Mouse (Mus musculus): Measurements from ENCODE around the gene Jrkl. TPM values are rescaled to one million over a fixed set of nuclear protein-coding genes. Genes with fewer than 3 reads are reported as not detected.
A peak's percentile ranks its signal among the peaks of the same experiment; 100 is the strongest.

The Jrkl gene
- polyA plus RNA-seq, 1 experiment from 2014 or later: 11.7 TPM

- Histone ChIP-seq H3K9ac (no peak overlapping the region), H3K27ac (no peak overlapping the region), H3K4me1 (no peaks in the 10 kb centered on the region), H3K9me3 (replicated peaks) (no peaks in the 10 kb centered on the region), H3K4me2 (no peak overlapping the region), H3K27me3 (no peaks in the 10 kb centered on the region), H3K36me3 (ENCODE audit: poor library complexity, severe bottlenecking) (no peaks in the 10 kb centered on the region), H3K4me3 (no peak overlapping the region)
- WGBS: 86% methylated on average over 1 of the region's 1 CpGs
- ATAC-seq: no peak
Measured at GRCm38 (mm10) chr9:13225872-13226271, 19.8 kb downstream of the Jrkl start.

GRCm38 (mm10) chr9:13206369-13206768 lies 39.3 kb downstream of the Jrkl start:
- WGBS: 32% methylated on average over 2 of the region's 2 CpGs
- no peak overlapping the region for H3K4me2 ChIP-seq

GRCm38 (mm10) chr9:13203681-13204080 lies 41.9 kb downstream of the Jrkl start:
- no peak overlapping the region for H3K9ac ChIP-seq
- no peak for ATAC-seq
- no peaks in the 10 kb centered on the region for H3K9me3 ChIP-seq (replicated peaks)
- H3K4me3 ChIP-seq: no peak overlapping the region
- no peaks in the 10 kb centered on the region for H3K4me1 ChIP-seq
- no peak overlapping the region for H3K4me2 ChIP-seq
- H3K27ac ChIP-seq: no peak overlapping the region
- no peaks in the 10 kb centered on the region for H3K27me3 ChIP-seq
- no peaks in the 10 kb centered on the region for H3K36me3 ChIP-seq (ENCODE audit: poor library complexity, severe bottlenecking)
- WGBS: 91% methylated on average over 5 of the region's 5 CpGs

More at GRCm38 (mm10) chr9:13206369-13206768, 39.3 kb downstream of the Jrkl start:
- Histone ChIP-seq H3K4me1 (no peaks in the 10 kb centered on the region), H3K36me3 (ENCODE audit: poor library complexity, severe bottlenecking) (no peaks in the 10 kb centered on the region), H3K9me3 (replicated peaks) (no peaks in the 10 kb centered on the region), H3K27ac (no peak overlapping the region), H3K27me3 (no peaks in the 10 kb centered on the region), H3K9ac (no peak overlapping the region), H3K4me3 (no peak overlapping the region)
- ATAC-seq: no peak

- H3K9ac ChIP-seq: no peak overlapping the region
- no peak overlapping the region for H3K4me3 ChIP-seq
- no peaks in the 10 kb centered on the region for H3K27me3 ChIP-seq
- H3K9me3 ChIP-seq (replicated peaks): no peaks in the 10 kb centered on the region
- ATAC-seq: no peak
- H3K27ac ChIP-seq: no peak overlapping the region
- WGBS: 88% methylated on average over 1 of the region's 1 CpGs
- no peak overlapping the region for H3K4me2 ChIP-seq
- no peaks in the 10 kb centered on the region for H3K4me1 ChIP-seq
- no peaks in the 10 kb centered on the region for H3K36me3 ChIP-seq (ENCODE audit: poor library complexity, severe bottlenecking)
Measured at GRCm38 (mm10) chr9:13203109-13203508, 42.5 kb downstream of the Jrkl start.

GRCm38 (mm10) chr9:13200079-13200478 lies 45.5 kb downstream of the Jrkl start:
- H3K27me3 ChIP-seq: no peaks in the 10 kb centered on the region
- H3K4me3 ChIP-seq: no peak overlapping the region
- H3K4me2 ChIP-seq: no peak overlapping the region
- H3K4me1 ChIP-seq: no peaks in the 10 kb centered on the region
- no peak for ATAC-seq
- 84% methylated on average over 3 of the region's 3 CpGs for WGBS
- no peaks in the 10 kb centered on the region for H3K36me3 ChIP-seq (ENCODE audit: poor library complexity, severe bottlenecking)
- no peak overlapping the region for H3K9ac ChIP-seq
- H3K9me3 ChIP-seq (replicated peaks): no peaks in the 10 kb centered on the region
- H3K27ac ChIP-seq: no peak overlapping the region

GRCm38 (mm10) chr9:13195762-13196161 lies 49.9 kb downstream of the Jrkl start:
- Histone ChIP-seq H3K4me1 (no peaks in the 10 kb centered on the region), H3K4me3 (no peak overlapping the region), H3K9me3 (replicated peaks) (no peaks in the 10 kb centered on the region), H3K27ac (no peak overlapping the region), H3K4me2 (peak overlapping the region; percentile 13; the same call in 1 of the 2 replicates), H3K9ac (no peak overlapping the region), H3K27me3 (no peaks in the 10 kb centered on the region), H3K36me3 (ENCODE audit: poor library complexity, severe bottlenecking) (no peaks in the 10 kb centered on the region)
- WGBS: 3% methylated on average over 7 of the region's 7 CpGs
- ATAC-seq: peak; percentile 70

- H3K27me3 ChIP-seq: no peaks in the 10 kb centered on the region
- H3K4me3 ChIP-seq: no peak overlapping the region
- H3K9me3 ChIP-seq (replicated peaks): no peaks in the 10 kb centered on the region
- 0% methylated on average over 4 of the region's 4 CpGs for WGBS
- H3K4me1 ChIP-seq: no peaks in the 10 kb centered on the region
- H3K36me3 ChIP-seq (ENCODE audit: poor library complexity, severe bottlenecking): no peaks in the 10 kb centered on the region
- H3K9ac ChIP-seq: no peak overlapping the region
- ATAC-seq: peak; percentile 84
- H3K4me2 ChIP-seq: no peak overlapping the region
- H3K27ac ChIP-seq: no peak overlapping the region
Measured at GRCm38 (mm10) chr9:13195268-13195667, 50.4 kb downstream of the Jrkl start.

GRCm38 (mm10) chr9:13194619-13195018 lies 51.0 kb downstream of the Jrkl start:
- WGBS: 89% methylated on average over 4 of the region's 4 CpGs
- H3K36me3 ChIP-seq (ENCODE audit: poor library complexity, severe bottlenecking): no peaks in the 10 kb centered on the region
- no peak overlapping the region for H3K27ac ChIP-seq
- ATAC-seq: peak; percentile 39; the same call in 1 of the 2 replicates
- no peak overlapping the region for H3K9ac ChIP-seq
- no peak overlapping the region for H3K4me2 ChIP-seq
- no peak overlapping the region for H3K4me3 ChIP-seq
- no peaks in the 10 kb centered on the region for H3K27me3 ChIP-seq
- no peaks in the 10 kb centered on the region for H3K9me3 ChIP-seq (replicated peaks)
- no peaks in the 10 kb centered on the region for H3K4me1 ChIP-seq

Other genes starting within 250 kb of the Jrkl start
- gene Ccdc82, start 1.1 kb upstream of the Jrkl start, polyA plus RNA-seq (2015; fragmentation: Nextera tagmentation; extraction: Ambion mirVana): 10.6 and 12.1 TPM in 2 replicates
- 8.8 and 10.2 TPM in 2 replicates for gene Maml2, start 52.1 kb upstream of the Jrkl start, polyA plus RNA-seq (2015; fragmentation: Nextera tagmentation; extraction: Ambion mirVana)
- not detected in 2 replicates for gene Gm17571, start 200.9 kb upstream of the Jrkl start, polyA plus RNA-seq (2015; fragmentation: Nextera tagmentation; extraction: Ambion mirVana)

All from forebrain, embryonic 13.5 days (tissue).